9 mouse cellular contexts compared by ENCODE assay signal in the genomic region with DNA sequence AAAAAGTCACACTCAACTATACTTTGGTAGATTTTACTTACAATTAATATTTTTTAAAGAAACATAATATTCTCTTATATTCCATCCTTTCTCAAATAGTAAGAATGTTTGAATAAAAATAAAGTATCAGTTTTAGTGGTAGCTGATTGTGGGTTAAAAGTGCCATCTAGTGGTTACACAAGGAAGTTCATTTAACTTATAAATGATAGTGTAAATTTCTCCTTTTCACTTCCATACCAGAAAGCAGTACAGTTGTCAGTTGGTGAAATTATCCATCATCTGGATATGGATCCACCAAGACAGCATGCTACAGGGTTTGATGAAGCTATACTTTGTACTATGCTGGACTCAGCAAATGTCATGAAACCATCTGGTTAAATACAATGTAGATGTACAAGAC.
DNase-seq lines count a peak whose midpoint lies in the region; ATAC-seq lines count a peak whose summit lies in the region.
"Had no signal": no experiment of that assay in that cellular context is flagged by ENCODE, and none has a peak within 500 bp of the region (broad histone marks: within the 10 kb centered on the region; RNA-seq: fewer than 3 reads in every experiment).

No protein-coding gene starts in this region.

- no peaks in the 10 kb centered on the region for H3K27me3 ChIP-seq in forebrain, embryonic 11.5 days (ENCODE audit: control insufficient read depth, insufficient read depth, low read length)
- no peaks in the 10 kb centered on the region for H3K27me3 ChIP-seq in forebrain, embryonic 10.5 days (ENCODE audit: poor library complexity, severe bottlenecking)
- no peaks in the 10 kb centered on the region for H3K27me3 ChIP-seq in splenic B cell, adult 2 months (ENCODE audit: control insufficient read depth, insufficient read depth, low read length, poor library complexity, severe bottlenecking)

- peak; percentile 46 for ATAC-seq in forebrain, embryonic 11.5 days (replicated peaks; ENCODE audit: low FRiP score)

- H3K36me3 ChIP-seq in forebrain, embryonic 11.5 days (ENCODE audit: control insufficient read depth, insufficient read depth, low read length) = no peaks in the 10 kb centered on the region
- H3K36me3 ChIP-seq in forebrain, embryonic 10.5 days (replicated peaks) = no peaks in the 10 kb centered on the region
- no peaks in the 10 kb centered on the region for H3K36me3 ChIP-seq in splenic B cell, adult 2 months (ENCODE audit: control insufficient read depth, insufficient read depth, low read length, poor library complexity, severe bottlenecking)

- no peaks in the 10 kb centered on the region for H3K9me3 ChIP-seq in forebrain, embryonic 11.5 days (ENCODE audit: control insufficient read depth, low read length)
- H3K9me3 ChIP-seq in forebrain, embryonic 10.5 days = no peaks in the 10 kb centered on the region

- H3K4me1 ChIP-seq in forebrain, embryonic 11.5 days (replicated peaks; ENCODE audit: control insufficient read depth, insufficient read depth, low read length) = no peaks in the 10 kb centered on the region
- peaks cover 6% of the 10 kb centered on the region for H3K4me1 ChIP-seq in forebrain, embryonic 10.5 days

- H3K4me2 ChIP-seq in forebrain, embryonic 11.5 days (ENCODE audit: low read depth, low read length, severe bottlenecking) = no peak overlapping the region

- no peak overlapping the region for H3K27ac ChIP-seq in forebrain, embryonic 11.5 days (ENCODE audit: low read depth, low read length)
- H3K27ac ChIP-seq in forebrain, embryonic 10.5 days = no peak overlapping the region

- no peak overlapping the region for H3K4me3 ChIP-seq in forebrain, embryonic 11.5 days (ENCODE audit: low read depth, low read length)
- H3K4me3 ChIP-seq in forebrain, embryonic 10.5 days = no peak overlapping the region

- no peak overlapping the region for H3K9ac ChIP-seq in forebrain, embryonic 11.5 days (ENCODE audit: low read length)

- no peak for DNase-seq in forebrain, embryonic 11.5 days (ENCODE audit: low spot score)
- DNase-seq in forebrain, embryonic 10.5 days (ENCODE audit: extremely low spot score, low spot score) = no peak
- DNase-seq in lung, postnatal 36 days = peak; percentile 10
- DNase-seq in lung, postnatal 14 days = no peak
- peak; percentile 24 for DNase-seq in forelimb bud, embryonic 11.5 days (ENCODE audit: low read depth, low spot score)
- peak; percentile 29 for DNase-seq in splenic B cell, adult 2 months (ENCODE audit: low read depth, low spot score)
- no peak for DNase-seq in adrenal gland, postnatal 14 days
- DNase-seq in cerebellum, adult 8-10 months = no peak
- DNase-seq: gastrocnemius, postnatal 36 days had no signal

Comparison
In these comparisons a context has a peak if more than half of its experiments do, and no peak if none do; other contexts are left out.
1. DNase-seq: peak in lung, postnatal 36 days (single experiment), forelimb bud, embryonic 11.5 days (single experiment) and splenic B cell, adult 2 months (single experiment); none in forebrain, embryonic 11.5 days (single experiment), forebrain, embryonic 10.5 days (single experiment), lung, postnatal 14 days (single experiment), adrenal gland, postnatal 14 days (single experiment) and cerebellum, adult 8-10 months (single experiment).